Mouse (Mus musculus): ENCODE results near the gene Slit3.

DNA sequence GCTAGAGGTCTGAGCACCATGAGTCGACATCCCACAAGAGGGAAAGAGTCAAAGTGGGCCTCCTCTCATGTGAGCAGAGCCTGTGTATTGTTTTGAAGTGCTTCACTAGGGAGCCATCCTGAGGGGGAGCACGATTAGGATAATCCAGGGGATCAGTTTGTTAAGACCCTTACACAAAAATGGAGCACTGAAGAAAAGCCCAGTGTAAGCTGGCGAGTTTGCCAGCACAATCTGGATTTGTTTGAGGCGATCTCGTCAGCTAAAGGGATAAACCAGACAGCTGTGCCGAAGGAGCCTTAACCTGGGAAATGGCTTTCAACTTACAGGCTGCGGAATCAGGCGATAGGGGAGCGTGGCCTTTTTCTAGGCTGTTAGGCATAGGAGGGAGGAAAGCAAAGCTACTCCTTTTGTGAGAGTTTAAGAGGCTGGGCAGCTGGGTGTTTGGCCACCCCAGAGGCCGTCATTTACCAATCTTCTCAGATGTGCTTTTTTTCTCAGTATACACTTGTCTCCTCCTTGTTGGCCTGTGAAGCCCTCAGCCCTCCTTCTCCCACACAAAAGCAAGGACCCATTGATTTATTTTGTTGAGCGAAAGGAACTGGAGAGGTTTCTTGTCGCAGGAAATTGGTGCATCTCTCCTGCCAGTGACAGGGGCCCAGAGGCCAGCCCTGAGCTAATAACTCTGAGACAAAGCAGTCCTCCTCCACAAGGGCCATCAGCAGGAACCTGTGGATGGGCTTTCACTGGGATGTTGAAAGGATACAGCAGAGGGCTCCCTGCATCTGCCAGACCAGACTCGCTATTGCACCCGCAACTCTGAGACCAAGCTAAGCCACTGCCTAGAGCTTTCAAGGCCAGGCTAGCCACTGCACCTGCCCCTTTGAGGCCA, 472.4 kb downstream of the Slit3 start:
- TF ChIP-seq CTCF (IDR thresholded peaks at IDR 0.05; ENCODE audit: low read depth, low read length) (no peak), POLR2AphosphoS5 (IDR thresholded peaks at IDR 0.05; ENCODE audit: insufficient replicate concordance, low read depth, low read length) (no peak), TAL1 (conservative IDR thresholded peaks at IDR 0.05; ENCODE audit: low read depth, low read length) (no peak)

Data from G1E (cell line).